ENCODE assay signal across 19 mouse cellular contexts in the genomic region with DNA sequence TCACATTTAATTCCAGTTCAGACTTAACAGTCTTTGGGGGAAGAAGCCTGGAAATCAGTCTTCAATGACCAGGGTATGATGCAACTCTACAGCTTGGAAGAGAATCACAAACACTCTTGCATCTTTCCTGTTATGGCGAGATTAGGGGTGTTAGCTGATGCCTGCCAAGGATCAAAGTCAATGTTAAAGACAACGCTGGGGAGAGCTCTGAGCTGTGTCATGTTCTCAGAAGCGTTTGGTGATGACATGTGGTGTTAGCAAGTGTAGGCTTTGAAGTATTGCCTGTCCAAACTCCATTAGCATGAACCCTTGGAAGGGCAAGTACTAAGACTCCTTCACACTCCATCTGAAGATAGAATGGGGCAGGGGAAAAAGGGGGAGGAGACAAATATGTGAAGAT.
A peak's percentile ranks its signal among the peaks of the same experiment; 100 is the strongest.
DNase-seq lines count a peak whose midpoint lies in the region; ATAC-seq and TF ChIP-seq lines count a peak whose summit lies in the region.
"Had no signal": no experiment of that assay in that cellular context is flagged by ENCODE, and none has a peak within 500 bp of the region (broad histone marks: within the 10 kb centered on the region; RNA-seq: fewer than 3 reads in every experiment).

No protein-coding gene starts in this region.

- no peak for TF ChIP-seq CTCF in lung, adult 2 months (IDR thresholded peaks at IDR 0.05; ENCODE audit: insufficient read depth, low read length)

- 33% methylated on average over 3 of the region's 3 CpGs for WGBS in lung, adult 2 months

- H3K4me3 ChIP-seq in lung, adult 2 months (replicated peaks; ENCODE audit: extremely low read depth, low read depth, low read length), result no peak overlapping the region
- H3K4me3 ChIP-seq: embryonic facial prominence, embryonic 15.5 days; forebrain, embryonic 10.5 days; gastrocnemius, adult 2 months; hindbrain, embryonic 12.5 days; stomach, embryonic 15.5 days had no signal

- TF ChIP-seq POLR2A in lung, adult 2 months (IDR thresholded peaks at IDR 0.05; ENCODE audit: borderline replicate concordance, extremely low read depth, low read depth, low read length), result no peak

- H3K4me1 ChIP-seq in lung, adult 2 months (ENCODE audit: control insufficient read depth, insufficient read depth, low read length), result no peaks in the 10 kb centered on the region
- H3K4me1 ChIP-seq: embryonic facial prominence, embryonic 15.5 days; forebrain, embryonic 10.5 days; hindbrain, embryonic 12.5 days; stomach, embryonic 15.5 days had no signal

- peak; percentile 22 to 51 for DNase-seq in lung, adult 18-20 months
- DNase-seq in lung, adult 2 months, result no peak
- peak; percentile 9 to 22 for DNase-seq in heart, postnatal 10 days
- DNase-seq in lung, postnatal 25 days (ENCODE audit: low spot score), result peak; percentile 58
- no peak for DNase-seq in adrenal gland, postnatal 14 days
- DNase-seq in B cell, adult 2 months, result no peak
- DNase-seq: adrenal gland, adult 8-10 months; gastrocnemius, adult 2 months; kidney, adult 18-20 months; layer of hippocampus, postnatal 36 days; midbrain, embryonic 14.5 days; right cerebral cortex, postnatal 25 days; thymus, adult 18-20 months had no signal

- no peak for ATAC-seq in erythroid progenitor cell, adult 5-6 weeks (replicated peaks; ENCODE audit: low FRiP score, poor library complexity, severe bottlenecking)
- ATAC-seq: Patski had no signal

- intact Hi-C loops in heart, postnatal 10 days (cut with DNase I), result no loop called here

Comparison
In these comparisons a context has a peak if more than half of its experiments do, and no peak if none do; other contexts are left out.
1. DNase-seq: peak in lung, adult 18-20 months (2 of 2), heart, postnatal 10 days (2 of 2) and lung, postnatal 25 days (single experiment); none in lung, adult 2 months (single experiment), adrenal gland, postnatal 14 days (single experiment) and B cell, adult 2 months (0 of 2).